Mouse (Mus musculus) neural tube, embryonic 15.5 days (tissue): Measurements from ENCODE around the gene Btbd11. TPM values are rescaled to one million over a fixed set of nuclear protein-coding genes. Genes with fewer than 3 reads are reported as not detected.

Experiments used
- ATAC-seq: fragments of 200-750 bp; cut with Nextera tagmentation; 2 replicates; pipeline ENCODE4 v1.8.0; 2017; ENCODE audit warnings: mild to moderate bottlenecking, moderate TSS enrichment, moderate library complexity; ENCODE audit not compliant: low FRiP score
- H3K27ac ChIP-seq: fragments of 300-500 bp; sonication (generic); replicated peaks from 2 replicates; pipeline ENCODE4 v1.5.1; 2015; ENCODE audit warnings: mild to moderate bottlenecking, inconsistent platforms
- H3K27me3 ChIP-seq: fragments of 300-500 bp; sonication (generic); replicated peaks from 2 replicates; pipeline ENCODE4 v1.6.1; 2015; ENCODE audit warnings: inconsistent platforms
- H3K36me3 ChIP-seq: fragments of 300-500 bp; sonication (generic); 2 replicates; pipeline ENCODE4 v1.6.1; 2015; ENCODE audit warnings: inconsistent platforms
- H3K4me1 ChIP-seq: fragments of 300-500 bp; sonication (generic); 2 replicates; pipeline ENCODE4 v1.6.1; 2015; ENCODE audit warnings: inconsistent platforms
- H3K4me2 ChIP-seq: fragments of 300-500 bp; sonication (generic); 2 replicates; pipeline ENCODE4 v1.6.1; 2015; ENCODE audit warnings: inconsistent platforms, mild to moderate bottlenecking, moderate library complexity
- H3K4me3 ChIP-seq: fragments of 300-500 bp; sonication (generic); replicated peaks from 2 replicates; pipeline ENCODE4 v1.5.1; 2015; ENCODE audit warnings: mild to moderate bottlenecking, inconsistent platforms
- H3K9ac ChIP-seq: fragments of 300-500 bp; sonication (generic); replicated peaks from 2 replicates; pipeline ENCODE4 v1.6.1; 2015; ENCODE audit warnings: mild to moderate bottlenecking, inconsistent platforms
- H3K9me3 ChIP-seq: fragments of 300-500 bp; sonication (generic); replicated peaks from 2 replicates; pipeline ENCODE4 v1.6.1; 2016; ENCODE audit warnings: inconsistent platforms
- WGBS: fragments of 180-500 bp; shearing (Covaris S2); methylation state at CpG from one replicate; pipeline ENCODE4 v1.1.7; 2015; ENCODE audit warnings: mixed read lengths; 5-methylcytosine and 5-hydroxymethylcytosine counted together
- polyA plus RNA-seq: library from polyadenylated mRNA; unstranded; fragments of >200 nt; fragmentation: Nextera tagmentation; extraction: Ambion mirVana; gene quantifications from 2 replicates; pipeline ENCODE4 v1.2.1, GENCODE M21; 2015

The Btbd11 gene
- polyA plus RNA-seq, 1 experiment from 2014 or later = 24.9 TPM

DNA sequence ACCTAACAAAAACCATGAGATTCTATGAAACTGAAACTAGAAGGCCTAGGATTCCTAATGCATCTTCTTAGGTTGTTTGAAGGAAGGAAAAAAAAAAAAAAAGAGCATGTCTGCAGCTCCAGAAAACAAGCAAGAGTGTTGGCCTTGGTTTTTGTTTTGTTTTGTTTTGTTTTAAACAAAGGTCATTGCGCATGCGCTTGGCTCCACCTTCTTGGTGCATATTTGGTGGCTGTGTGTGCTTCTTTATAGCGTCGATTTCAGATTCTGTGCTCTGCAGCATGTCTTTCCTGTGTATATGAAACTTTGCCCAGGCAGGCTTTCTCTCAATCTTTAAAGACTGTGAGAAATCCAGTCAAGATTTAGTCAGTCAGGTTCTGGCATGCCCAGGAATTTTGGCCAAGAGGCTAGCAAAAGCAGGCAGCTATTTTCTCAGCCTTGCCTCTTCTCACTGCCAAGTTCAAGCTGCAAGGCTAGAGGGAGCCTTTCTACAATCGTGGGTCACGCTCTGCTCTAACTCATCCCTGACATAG is 191.3 kb downstream of the Btbd11 start:
- Histone ChIP-seq H3K27ac (peak overlapping the region; percentile 35; the same call in 1 of the 2 replicates), H3K4me1 (peaks cover 4% of the 10 kb centered on the region; the same call in 1 of the 2 replicates), H3K4me3 (no peak overlapping the region), H3K4me2 (no peak overlapping the region), H3K9me3 (0 out of 2 replicates have a peak, but pooled peaks cover 2% of the 10 kb centered on the region), H3K27me3 (no peaks in the 10 kb centered on the region), H3K36me3 (no peaks in the 10 kb centered on the region), H3K9ac (no peak overlapping the region)
- ATAC-seq = no peak
- 89% methylated on average over 6 of the region's 6 CpGs for WGBS

DNA sequence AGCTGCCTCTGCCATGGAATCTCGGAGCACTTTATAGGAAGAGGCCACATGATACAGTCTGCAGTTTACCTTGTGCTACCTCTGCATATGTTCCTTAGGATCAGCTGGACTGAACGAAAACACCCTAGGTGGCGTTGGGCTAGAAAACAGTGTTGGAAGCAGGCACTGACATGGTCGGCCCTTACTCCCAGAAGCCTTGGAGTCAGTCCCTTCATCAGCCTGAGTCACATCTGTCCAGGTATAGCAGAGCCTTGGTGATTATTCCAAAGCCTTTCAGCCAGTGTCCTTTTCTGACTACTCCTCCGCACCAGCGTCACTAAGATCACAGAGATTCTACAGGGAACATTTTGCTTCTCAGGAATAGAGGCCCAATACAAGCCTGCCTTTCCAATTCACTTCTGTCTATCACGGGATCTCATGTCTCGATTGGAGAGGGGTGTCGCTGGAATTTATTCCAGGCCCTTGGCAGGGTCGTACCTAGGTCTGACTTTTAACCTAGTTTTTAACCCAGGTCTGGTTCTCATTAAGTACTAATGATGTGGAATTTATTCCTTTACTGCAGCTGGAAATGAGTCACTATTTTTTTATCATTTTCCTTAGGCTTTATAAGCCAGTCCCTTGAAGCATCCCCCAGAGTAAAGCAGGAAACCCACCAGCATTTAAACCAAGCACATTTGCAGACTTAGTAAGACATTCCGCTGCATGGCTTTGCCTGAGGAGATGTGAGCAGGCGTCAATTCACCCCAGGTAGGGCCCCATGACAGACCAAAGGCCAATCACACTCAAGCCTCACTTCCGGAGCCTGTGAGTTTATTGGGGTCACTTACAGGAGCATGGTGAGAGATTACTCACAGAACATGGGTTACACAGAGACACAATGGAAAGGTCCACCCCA is 192.2 kb downstream of the Btbd11 start:
- Histone ChIP-seq H3K27me3 (no peaks in the 10 kb centered on the region), H3K9ac (no peak overlapping the region), H3K4me1 (peaks cover 4% of the 10 kb centered on the region; the same call in 1 of the 2 replicates), H3K4me2 (no peak overlapping the region), H3K9me3 (no peaks in the 10 kb centered on the region), H3K4me3 (no peak overlapping the region), H3K36me3 (no peaks in the 10 kb centered on the region), H3K27ac (no peak overlapping the region)
- ATAC-seq = no peak
- WGBS = 84% methylated on average over 13 of the region's 13 CpGs

DNA sequence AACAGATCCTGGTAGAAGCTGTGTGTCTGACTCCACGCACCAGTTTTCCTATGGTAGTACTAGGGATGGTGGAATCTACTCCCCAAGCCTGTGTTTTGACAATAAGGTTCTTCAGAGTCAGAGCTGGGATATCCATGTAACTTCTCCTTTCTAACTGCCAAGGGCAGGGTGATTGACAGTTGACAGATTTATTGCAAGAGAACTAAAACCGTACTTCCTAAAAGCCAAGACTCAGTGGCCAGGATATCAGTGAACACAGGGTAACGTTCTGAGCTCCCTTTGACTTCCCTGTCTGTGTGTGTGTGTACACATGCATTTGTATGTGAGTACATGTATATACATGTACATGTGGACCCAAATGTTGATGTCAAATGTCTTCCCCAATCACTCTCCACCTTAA is 201.1 kb downstream of the Btbd11 start:
- Histone ChIP-seq H3K9me3 (no peaks in the 10 kb centered on the region), H3K36me3 (no peaks in the 10 kb centered on the region; the same call in 1 of the 2 replicates), H3K27me3 (no peaks in the 10 kb centered on the region), H3K27ac (no peak overlapping the region), H3K9ac (no peak overlapping the region), H3K4me2 (no peak overlapping the region), H3K4me3 (no peak overlapping the region), H3K4me1 (0 out of 2 replicates have a peak, but pooled peaks cover 3% of the 10 kb centered on the region)
- WGBS = 91% methylated on average over 3 of the region's 3 CpGs
- ATAC-seq = no peak

DNA sequence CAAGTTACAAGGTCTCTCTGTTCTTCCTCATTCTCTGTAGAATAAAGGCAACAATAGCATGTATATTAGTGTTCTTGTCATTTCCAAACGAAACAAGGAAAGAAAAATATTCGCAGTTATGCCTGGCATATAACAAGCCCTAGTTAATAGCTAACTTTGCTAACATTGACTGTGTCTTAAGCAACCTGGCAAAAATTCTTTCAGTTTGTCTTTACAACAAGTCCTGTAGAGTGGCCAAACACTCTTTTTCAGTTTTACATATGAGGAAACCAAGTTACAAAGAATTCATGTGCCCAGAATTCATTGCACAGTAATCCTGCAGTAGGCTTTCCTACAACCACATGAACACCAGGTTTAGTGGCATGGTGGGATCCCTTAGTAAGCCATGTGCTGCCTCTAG is 203.4 kb downstream of the Btbd11 start:
- no peak for ATAC-seq
- Histone ChIP-seq H3K9ac (no peak overlapping the region), H3K4me3 (no peak overlapping the region), H3K4me1 (no peaks in the 10 kb centered on the region), H3K27me3 (no peaks in the 10 kb centered on the region), H3K36me3 (no peaks in the 10 kb centered on the region; the same call in 1 of the 2 replicates), H3K27ac (no peak overlapping the region), H3K4me2 (no peak overlapping the region), H3K9me3 (no peaks in the 10 kb centered on the region)
- 89% methylated on average over 2 of the region's 2 CpGs for WGBS

DNA sequence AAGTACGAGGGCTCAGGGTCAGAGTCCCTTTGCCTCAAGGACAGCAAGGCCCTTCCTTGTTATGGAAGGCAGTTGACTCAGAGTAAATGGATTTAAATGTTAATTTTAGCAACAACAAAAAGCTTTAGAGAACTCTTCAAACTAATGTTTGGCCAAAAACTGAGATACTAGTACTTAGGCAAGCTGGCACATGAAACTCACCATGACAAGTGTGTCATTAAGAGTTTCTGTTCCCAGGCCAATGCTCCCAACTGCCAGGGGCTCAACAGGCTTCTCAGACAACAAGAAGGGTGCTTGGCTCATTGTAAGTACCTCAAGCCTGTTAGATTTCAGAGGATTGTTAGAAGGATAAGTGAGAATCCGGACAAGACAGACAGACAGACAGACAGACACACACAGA is 204.7 kb downstream of the Btbd11 start:
- H3K27ac ChIP-seq = no peak overlapping the region
- no peak overlapping the region for H3K4me3 ChIP-seq
- H3K36me3 ChIP-seq = no peaks in the 10 kb centered on the region; the same call in 1 of the 2 replicates
- H3K9ac ChIP-seq = no peak overlapping the region
- H3K27me3 ChIP-seq = no peaks in the 10 kb centered on the region
- H3K4me2 ChIP-seq = no peak overlapping the region
- H3K4me1 ChIP-seq = no peaks in the 10 kb centered on the region
- no peak for ATAC-seq
- WGBS = 87% methylated on average over 2 of the region's 2 CpGs
- no peaks in the 10 kb centered on the region for H3K9me3 ChIP-seq

DNA sequence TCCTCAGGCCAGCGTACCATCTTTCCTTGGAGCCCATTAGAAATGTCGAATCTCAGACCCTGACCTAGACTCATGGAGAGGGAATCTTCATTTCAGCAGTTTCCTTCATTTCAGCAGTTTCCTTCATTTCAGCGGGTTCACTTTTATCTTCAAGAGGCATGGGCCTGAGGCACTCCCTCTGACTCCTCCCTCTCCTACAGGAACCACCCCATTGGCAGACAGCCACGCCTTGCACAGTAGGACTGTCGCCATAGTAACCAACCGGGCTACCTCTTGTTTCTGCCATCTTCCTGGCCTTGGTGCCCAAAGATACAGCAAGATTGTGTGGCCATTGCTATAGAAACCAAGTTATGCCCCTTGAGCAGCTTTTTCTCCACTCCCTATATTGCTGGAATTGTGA is 205.4 kb downstream of the Btbd11 start:
- H3K27ac ChIP-seq = 0 out of 2 replicates have a peak overlapping the region, but pooled peaks have one; percentile 0
- WGBS = 44% methylated on average over 6 of the region's 6 CpGs
- no peak overlapping the region for H3K9ac ChIP-seq
- no peak overlapping the region for H3K4me2 ChIP-seq
- no peaks in the 10 kb centered on the region for H3K27me3 ChIP-seq
- H3K4me3 ChIP-seq = no peak overlapping the region
- H3K9me3 ChIP-seq = no peaks in the 10 kb centered on the region
- H3K4me1 ChIP-seq = no peaks in the 10 kb centered on the region
- no peaks in the 10 kb centered on the region; the same call in 1 of the 2 replicates for H3K36me3 ChIP-seq
- peak; percentile 73; the same call in 1 of the 2 replicates for ATAC-seq

DNA sequence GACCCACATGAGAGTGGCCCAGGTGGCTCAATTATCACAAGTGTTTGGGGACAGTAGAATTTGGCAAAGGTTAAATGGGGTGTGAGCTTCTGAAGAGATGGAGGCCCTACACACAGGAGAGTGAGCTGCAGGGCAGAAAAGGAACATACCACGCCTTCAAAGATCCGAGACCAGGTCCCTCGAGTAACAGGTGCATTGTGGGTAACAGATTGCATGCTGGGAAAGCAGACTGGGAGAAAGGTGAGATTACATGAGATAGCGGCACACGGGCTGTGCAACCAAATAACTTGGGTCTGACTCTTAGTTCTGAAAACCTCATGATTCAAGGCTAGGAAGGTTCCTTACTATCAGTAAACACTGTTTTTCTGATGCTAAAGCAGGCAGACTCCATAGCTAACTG is 209.7 kb downstream of the Btbd11 start:
- H3K4me1 ChIP-seq = peaks cover 17% of the 10 kb centered on the region
- no peak overlapping the region for H3K9ac ChIP-seq
- no peaks in the 10 kb centered on the region; the same call in 1 of the 2 replicates for H3K27me3 ChIP-seq
- H3K4me2 ChIP-seq = no peak overlapping the region
- no peak overlapping the region for H3K4me3 ChIP-seq
- no peaks in the 10 kb centered on the region for H3K36me3 ChIP-seq
- no peak for ATAC-seq
- H3K27ac ChIP-seq = no peak overlapping the region
- no peaks in the 10 kb centered on the region for H3K9me3 ChIP-seq
- WGBS = 92% methylated on average over 5 of the region's 5 CpGs

DNA sequence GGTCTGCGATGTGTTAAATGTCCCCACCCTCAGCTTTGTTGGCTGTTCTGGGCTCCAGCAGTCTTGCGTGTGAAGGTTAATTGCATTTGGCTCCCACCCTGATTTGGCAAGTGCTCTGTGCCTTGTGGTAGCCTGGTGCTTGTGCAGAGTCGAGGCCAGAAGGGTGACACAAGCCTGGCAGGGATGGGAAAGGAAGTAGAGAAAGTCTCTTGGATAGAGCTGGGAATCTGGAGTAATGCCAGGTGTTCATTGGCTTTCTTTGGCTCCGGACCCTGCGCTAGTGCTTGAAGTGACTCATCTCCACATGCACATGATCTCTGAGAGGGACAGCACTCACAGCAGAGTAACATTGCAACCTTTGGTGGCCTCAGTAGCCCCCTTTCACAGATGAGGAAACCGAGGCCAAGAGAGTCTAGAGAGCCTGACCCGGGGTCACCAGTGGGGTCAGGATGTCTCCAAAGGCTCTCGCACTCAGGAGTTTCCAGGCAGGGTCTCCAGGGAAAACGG is 211.5 kb downstream of the Btbd11 start:
- ATAC-seq = peak; percentile 65
- WGBS = 31% methylated on average over 9 of the region's 9 CpGs
- Histone ChIP-seq H3K4me2 (peak overlapping the region; percentile 90), H3K9ac (peak overlapping the region; percentile 58), H3K27ac (peak overlapping the region; percentile 74), H3K4me3 (peak overlapping the region; percentile 49), H3K9me3 (no peaks in the 10 kb centered on the region), H3K36me3 (no peaks in the 10 kb centered on the region), H3K4me1 (peaks cover 17% of the 10 kb centered on the region), H3K27me3 (no peaks in the 10 kb centered on the region; the same call in 1 of the 2 replicates)

DNA sequence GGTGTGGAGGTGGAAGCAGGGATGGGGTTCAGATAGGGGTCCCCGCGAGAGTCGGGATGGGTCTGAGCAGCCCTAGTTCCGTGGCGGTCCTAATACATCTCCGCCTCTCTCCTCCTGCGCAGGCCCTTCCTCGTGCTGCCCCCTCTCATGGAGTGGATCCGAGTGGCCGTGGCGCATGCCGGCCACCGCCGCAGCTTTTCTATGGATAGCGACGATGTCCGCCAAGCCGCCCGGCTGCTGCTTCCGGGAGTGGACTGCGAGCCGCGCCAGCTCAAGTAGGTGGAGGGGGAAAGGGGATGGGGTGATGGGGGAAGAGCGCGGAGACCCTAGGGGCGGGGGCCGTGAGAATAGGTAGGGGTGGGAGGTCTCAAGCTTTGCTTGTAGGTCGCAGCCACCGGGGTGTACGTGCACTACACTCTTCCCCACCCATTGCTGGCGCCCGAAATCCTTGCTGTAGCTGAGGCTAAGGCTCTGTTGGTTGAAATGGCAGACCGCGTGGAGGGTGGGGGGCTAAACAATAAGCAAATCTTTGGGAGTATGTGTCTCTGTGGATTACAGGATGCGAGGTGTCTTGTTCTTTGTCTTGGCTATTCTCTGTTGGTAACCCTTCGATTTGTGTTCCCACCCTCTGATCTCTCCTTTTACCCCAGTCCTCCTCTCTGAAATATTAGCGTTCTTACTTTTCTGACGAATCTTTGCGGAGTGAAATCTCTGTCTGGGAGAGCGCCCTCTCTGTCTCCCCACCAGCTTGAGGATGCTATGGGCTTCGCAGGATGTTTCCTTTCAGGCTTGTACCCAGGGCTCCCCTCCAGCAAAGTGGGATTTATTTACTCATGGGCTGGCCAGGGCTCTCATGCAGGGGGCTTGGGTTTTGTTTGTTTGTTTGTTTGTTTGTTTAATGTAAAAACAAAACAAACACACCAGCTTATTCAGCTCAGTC is 212.3 kb downstream of the Btbd11 start:
- Histone ChIP-seq H3K9me3 (no peaks in the 10 kb centered on the region), H3K27me3 (no peaks in the 10 kb centered on the region; the same call in 1 of the 2 replicates), H3K36me3 (no peaks in the 10 kb centered on the region), H3K4me1 (peaks cover 17% of the 10 kb centered on the region), H3K4me2 (peak overlapping the region; percentile 90), H3K4me3 (peak overlapping the region; percentile 49), H3K27ac (peak overlapping the region; percentile 74), H3K9ac (peak overlapping the region; percentile 58)
- 1% methylated on average over 41 of the region's 41 CpGs for WGBS
- peak; percentile 81 for ATAC-seq

DNA sequence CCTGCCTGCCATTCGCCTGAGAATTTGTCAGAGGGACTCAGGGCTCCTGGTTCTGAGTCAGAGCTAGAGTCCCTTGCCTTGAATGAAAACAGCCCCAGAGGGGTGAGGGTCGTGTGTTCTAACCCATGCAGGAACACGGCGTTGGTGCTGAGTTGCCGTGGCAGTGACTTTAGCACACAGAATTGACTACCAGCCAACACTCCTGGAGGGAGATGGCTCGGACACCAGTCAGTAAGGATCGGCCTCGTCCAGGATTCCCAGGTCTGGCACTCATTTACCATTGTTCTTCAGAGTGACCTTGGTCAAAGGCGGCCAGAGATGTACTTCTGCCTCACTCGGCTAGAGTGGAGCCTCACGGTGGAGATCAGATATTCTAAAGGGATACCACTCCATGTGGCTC is 215.9 kb downstream of the Btbd11 start:
- 80% methylated on average over 11 of the region's 11 CpGs for WGBS
- no peak for ATAC-seq
- Histone ChIP-seq H3K4me1 (peaks cover 17% of the 10 kb centered on the region), H3K9ac (no peak overlapping the region), H3K4me3 (no peak overlapping the region), H3K27me3 (no peaks in the 10 kb centered on the region; the same call in 1 of the 2 replicates), H3K36me3 (no peaks in the 10 kb centered on the region), H3K27ac (no peak overlapping the region), H3K9me3 (no peaks in the 10 kb centered on the region), H3K4me2 (no peak overlapping the region)

DNA sequence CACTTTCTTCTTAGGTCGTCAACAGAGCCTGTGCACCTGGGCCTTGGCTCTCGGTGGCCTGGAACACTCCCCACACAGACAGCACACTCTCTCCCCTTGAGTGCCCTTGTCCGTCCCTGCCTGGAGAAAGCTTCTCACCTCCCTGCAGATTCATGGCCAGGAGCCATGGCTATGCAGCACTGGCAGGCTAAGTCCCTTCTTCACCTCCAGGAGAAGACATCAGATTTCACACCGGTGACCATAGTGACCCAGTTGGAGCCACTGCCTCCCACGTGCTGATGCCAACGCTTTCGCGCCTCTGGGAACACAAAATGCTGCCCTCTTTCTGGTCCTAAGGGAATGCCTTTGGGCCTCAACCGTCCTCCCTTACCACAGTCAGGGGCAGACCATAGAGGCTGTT is 217.9 kb downstream of the Btbd11 start:
- no peak for ATAC-seq
- H3K4me3 ChIP-seq = no peak overlapping the region
- H3K4me1 ChIP-seq = no peaks in the 10 kb centered on the region

More for the DNA sequence above, 217.9 kb downstream of the Btbd11 start:
- Histone ChIP-seq H3K36me3 (no peaks in the 10 kb centered on the region), H3K27me3 (no peaks in the 10 kb centered on the region; the same call in 1 of the 2 replicates), H3K27ac (no peak overlapping the region), H3K9me3 (no peaks in the 10 kb centered on the region), H3K9ac (no peak overlapping the region), H3K4me2 (no peak overlapping the region)
- 78% methylated on average over 9 of the region's 9 CpGs for whole genome bisulfite sequencing
